Mouse (Mus musculus) cortical plate, adult 2 months (tissue): ENCODE results near the gene Tubgcp6. TPM values are rescaled to one million over a fixed set of nuclear protein-coding genes. Genes with fewer than 3 reads are reported as not detected.

Source experiments
- H3K27ac ChIP-seq: fragments of 200-500 bp; 2 replicates; pipeline ENCODE4 v1.5.1; 2012; ENCODE audit warnings: low read length, control low read depth, inconsistent platforms; ENCODE audit not compliant: insufficient read depth
- H3K4me1 ChIP-seq: fragments of 200-500 bp; 2 replicates; pipeline ENCODE4 v1.6.1; 2011; ENCODE audit warnings: low read length; ENCODE audit not compliant: control insufficient read depth, insufficient read depth
- H3K4me3 ChIP-seq: fragments of 200-500 bp; 2 replicates; pipeline ENCODE4 v1.5.1; 2011; ENCODE audit warnings: mild to moderate bottlenecking, low read length, control low read depth; ENCODE audit not compliant: insufficient read depth
- CTCF ChIP-seq: fragments of 200-500 bp; IDR thresholded peaks from 2 replicates; pipeline ENCODE4 v1.5.1; 2011; ENCODE audit warnings: mild to moderate bottlenecking, control low read depth, low read length; ENCODE audit not compliant: insufficient read depth; ENCODE audit errors: extremely low read depth
- POLR2A ChIP-seq: fragments of 200-500 bp; IDR thresholded peaks from 2 replicates; pipeline ENCODE4 v1.6.1; 2011; ENCODE audit warnings: mild to moderate bottlenecking, low read length, control low read depth; ENCODE audit not compliant: insufficient read depth; ENCODE audit errors: extremely low read depth
- polyA plus RNA-seq: library from polyadenylated mRNA; depleted of rRNA; stranded (reverse); fragments of >200 nt; gene quantifications from 2 replicates; pipeline ENCODE4 v1.2.3, GENCODE M21; 2012

The Tubgcp6 gene
- polyA plus RNA-seq, 1 experiment: 31.8 TPM

DNA sequence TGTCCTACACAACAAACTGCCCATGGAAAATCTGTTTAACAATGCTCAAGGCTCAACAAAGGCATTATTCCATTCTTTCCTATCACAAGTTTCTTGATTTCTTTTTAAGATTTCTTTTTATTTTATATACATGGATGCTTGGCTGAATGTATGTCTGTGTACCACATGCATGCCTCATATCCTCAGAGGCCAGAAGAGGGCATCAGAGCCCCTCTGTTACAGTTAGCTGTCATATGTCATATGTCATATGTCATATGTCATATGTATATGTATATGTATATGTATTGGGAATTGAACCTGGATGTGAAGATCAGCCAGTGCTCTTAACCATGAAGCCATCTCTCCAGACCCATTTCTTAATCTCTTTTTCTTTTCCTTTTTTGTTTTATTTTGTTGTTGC, 4.9 kb downstream of the Tubgcp6 start:
- peaks cover 11% of the 10 kb centered on the region for H3K4me1 ChIP-seq
- H3K27ac ChIP-seq: no peak overlapping the region
- no peak overlapping the region for H3K4me3 ChIP-seq
- no peak for TF ChIP-seq POLR2A
- TF ChIP-seq CTCF: no peak

DNA sequence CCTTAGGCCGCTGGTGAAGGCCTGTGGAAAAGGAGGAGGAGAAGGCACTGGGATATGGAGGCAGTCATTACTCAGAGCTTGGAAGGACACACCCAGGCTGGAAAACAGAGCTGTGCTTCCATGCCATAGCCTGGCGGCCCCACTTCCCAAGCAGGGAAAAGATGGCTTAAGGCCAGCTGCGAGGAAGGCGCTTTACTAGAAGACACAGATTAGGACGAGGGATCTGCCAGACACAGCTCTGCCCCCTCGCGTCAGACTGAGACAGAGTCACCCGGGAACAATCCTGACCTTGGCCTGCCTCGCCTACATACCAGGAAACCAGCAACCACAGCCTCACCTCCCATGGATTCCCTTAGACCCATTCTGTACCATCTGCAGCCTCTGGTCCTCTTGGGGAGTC, 12.8 kb downstream of the Tubgcp6 start:
- no peak overlapping the region for H3K27ac ChIP-seq
- H3K4me3 ChIP-seq: no peak overlapping the region
- no peaks in the 10 kb centered on the region for H3K4me1 ChIP-seq
- TF ChIP-seq POLR2A (no peak), CTCF (no peak)

DNA sequence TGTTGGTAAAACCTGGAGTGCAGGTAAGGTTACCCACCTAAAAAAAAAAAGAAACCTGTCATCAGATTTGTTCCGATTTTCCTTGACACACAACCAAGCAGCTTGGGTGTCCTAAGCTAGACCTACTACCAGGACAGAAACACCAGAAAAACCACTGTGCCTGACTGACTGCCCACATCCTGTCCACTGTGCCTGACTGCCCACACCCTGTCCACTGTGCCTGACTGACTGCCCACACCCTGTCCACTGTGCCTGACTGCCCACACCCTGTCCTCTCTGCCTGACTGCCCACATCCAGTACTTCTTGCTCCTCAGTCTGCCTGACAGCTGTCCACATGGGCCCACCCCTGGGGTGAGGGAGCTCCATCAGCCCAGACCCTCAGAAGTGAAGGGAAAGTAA, 15.9 kb downstream of the Tubgcp6 start:
- Histone ChIP-seq H3K27ac (no peak overlapping the region), H3K4me3 (no peak overlapping the region), H3K4me1 (no peaks in the 10 kb centered on the region)
- no peak for TF ChIP-seq CTCF
- TF ChIP-seq POLR2A: no peak

DNA sequence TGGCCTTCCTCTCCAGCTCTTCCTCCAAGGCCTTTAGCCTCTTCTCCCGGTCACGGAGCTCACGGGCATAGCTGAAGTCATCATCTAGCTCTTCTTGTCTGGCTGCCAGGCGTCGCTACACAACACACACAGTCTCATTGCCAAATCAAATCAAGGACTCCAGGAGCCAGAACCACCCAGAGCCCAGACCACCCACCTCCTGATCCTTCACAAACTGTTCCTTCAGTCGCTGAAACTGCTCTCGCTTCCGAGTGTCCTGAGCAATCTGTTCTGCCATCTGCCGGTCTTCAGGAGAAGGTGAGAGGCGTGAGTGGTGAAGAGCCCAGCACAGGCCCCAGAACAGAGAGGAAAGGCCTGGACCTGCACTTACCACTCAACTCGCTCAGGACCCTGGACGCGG, 16.8 kb downstream of the Tubgcp6 start:
- TF ChIP-seq POLR2A (no peak), CTCF (no peak)
- no peak overlapping the region for H3K27ac ChIP-seq
- H3K4me3 ChIP-seq: no peak overlapping the region
- H3K4me1 ChIP-seq: no peaks in the 10 kb centered on the region

DNA sequence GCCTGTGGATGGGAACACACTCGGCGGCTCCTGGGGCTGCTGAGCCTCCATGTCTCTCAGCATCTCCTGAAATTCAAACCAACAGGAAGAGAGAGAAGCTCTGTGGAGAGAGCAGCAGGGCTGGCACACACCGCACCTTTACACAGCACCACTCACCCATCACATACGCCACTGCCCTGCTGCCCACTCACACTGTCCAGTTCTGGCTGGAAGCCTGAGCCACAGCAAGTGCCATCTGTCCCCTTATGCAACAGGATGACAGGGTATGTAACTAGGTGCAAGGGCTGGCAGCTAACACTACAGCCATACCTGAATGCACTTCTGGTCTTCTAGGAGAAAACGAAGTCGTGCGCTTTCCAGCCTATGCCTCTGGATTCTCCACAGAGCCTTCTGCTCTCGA, 18.5 kb downstream of the Tubgcp6 start:
- Histone ChIP-seq H3K27ac (no peak overlapping the region), H3K4me3 (no peak overlapping the region), H3K4me1 (no peaks in the 10 kb centered on the region)
- TF ChIP-seq POLR2A: no peak
- TF ChIP-seq CTCF: no peak

DNA sequence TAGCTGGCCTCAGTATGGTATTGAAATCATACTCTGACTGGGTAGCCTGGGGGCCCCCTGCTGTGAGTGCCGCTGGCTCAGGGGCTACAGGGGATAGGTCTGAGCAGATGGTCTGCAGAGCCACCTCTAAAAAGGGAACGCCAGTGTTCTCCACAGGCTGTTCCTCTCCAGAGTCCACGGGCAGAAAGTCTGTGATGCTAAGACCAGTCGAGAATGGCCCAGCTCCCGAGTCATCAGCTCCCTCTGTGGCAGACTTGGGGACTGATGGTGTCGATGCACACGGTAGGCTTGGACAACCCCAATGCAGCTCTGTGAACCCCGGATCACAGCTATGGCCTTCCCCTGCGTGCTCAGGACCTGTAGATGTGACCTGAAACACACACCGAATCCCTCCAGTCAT, 19.0 kb downstream of the Tubgcp6 start:
- H3K4me1 ChIP-seq: no peaks in the 10 kb centered on the region
- no peak overlapping the region for H3K27ac ChIP-seq
- TF ChIP-seq POLR2A: no peak
- no peak for TF ChIP-seq CTCF
- H3K4me3 ChIP-seq: no peak overlapping the region

DNA sequence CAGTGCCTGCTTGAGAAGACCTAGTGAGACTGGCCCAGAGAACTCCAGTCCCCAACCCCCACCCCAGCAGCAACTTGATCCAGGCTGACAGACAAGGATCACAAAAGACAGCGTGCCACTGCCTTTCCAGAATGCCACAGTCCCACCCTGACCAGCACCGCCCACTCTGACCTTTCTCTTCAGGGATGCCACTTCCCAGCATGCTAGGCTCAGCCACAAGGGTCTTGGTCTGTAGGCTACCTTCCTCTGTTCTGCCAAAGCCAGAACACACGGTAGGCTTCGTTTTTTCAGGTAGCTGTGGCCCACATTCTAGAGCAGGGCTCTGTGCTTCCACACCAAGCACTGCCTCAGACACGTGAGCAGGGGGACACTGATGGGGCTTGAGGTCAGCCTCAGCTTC, 20.3 kb downstream of the Tubgcp6 start:
- Histone ChIP-seq H3K4me3 (no peak overlapping the region), H3K4me1 (no peaks in the 10 kb centered on the region), H3K27ac (no peak overlapping the region)
- TF ChIP-seq CTCF: no peak
- no peak for TF ChIP-seq POLR2A

DNA sequence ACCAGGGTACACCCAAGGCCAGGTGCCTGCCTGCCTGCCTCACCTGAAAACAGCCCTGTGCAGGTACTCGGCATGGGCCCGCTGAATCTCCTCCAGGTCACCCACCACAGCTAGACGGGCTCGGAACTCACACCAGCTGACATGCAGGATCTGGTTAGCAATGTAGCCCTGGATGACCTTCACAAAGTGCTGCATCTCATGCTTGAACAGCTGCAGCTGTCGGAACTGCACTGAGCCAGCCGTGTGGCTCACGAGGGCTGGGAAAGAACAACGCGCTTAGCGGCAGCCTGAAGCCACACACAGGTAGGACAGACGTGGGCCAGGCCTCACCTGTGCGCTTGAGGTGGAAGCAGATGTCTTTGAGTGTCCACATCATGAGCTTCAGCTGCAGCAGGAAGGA, 22.1 kb downstream of the Tubgcp6 start:
- TF ChIP-seq CTCF: no peak
- TF ChIP-seq POLR2A: 0 out of 2 replicates have a peak, but pooled peaks have one; percentile 6

DNA sequence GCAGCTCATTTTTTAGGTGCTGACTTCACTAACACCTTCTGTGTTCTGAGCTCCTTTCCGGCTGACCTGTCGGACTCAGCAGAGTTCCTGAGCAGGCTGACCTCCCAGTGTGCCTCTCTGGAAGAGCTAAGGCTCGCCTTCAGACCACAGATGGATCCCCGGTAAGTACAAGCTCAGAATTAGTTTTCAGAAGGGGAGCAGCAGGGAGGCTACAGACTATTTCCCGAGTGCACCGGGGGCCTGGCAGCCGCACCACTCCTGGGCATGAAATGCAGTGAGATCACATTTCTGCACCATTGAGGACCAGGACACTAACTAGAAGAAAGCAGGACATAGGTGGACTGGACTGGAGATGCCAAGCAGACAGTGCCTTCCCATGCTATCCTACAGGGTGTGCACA, 24.3 kb downstream of the Tubgcp6 start:
- Histone ChIP-seq H3K27ac (no peak overlapping the region), H3K4me3 (no peak overlapping the region), H3K4me1 (no peaks in the 10 kb centered on the region)
- TF ChIP-seq CTCF: no peak

More for the DNA sequence above, 22.1 kb downstream of the Tubgcp6 start:
- no peak overlapping the region for H3K4me3 ChIP-seq
- no peaks in the 10 kb centered on the region for H3K4me1 ChIP-seq
- no peak overlapping the region for H3K27ac ChIP-seq

DNA sequence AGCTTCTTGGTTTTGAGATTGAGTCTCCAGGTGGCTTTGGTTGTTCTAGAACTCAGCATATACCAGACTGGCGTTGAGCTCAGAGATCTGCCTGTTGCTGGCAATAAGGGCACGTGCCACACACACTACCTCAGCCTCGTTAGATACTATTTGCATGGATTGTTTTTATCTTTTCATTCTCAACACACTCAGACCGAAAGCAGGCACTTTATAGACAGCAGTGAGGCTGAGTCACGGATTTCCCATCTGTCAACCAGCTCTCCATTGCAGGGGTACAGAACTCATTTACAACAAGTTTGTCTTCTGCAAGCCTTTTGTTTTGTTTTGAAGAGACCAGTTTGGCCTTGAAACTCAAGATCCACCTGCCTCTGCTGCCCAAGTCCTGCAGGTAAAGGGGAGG, 25.5 kb downstream of the Tubgcp6 start:
- TF ChIP-seq POLR2A: no peak
- no peak for TF ChIP-seq CTCF
- Histone ChIP-seq H3K4me1 (no peaks in the 10 kb centered on the region), H3K27ac (no peak overlapping the region), H3K4me3 (no peak overlapping the region)

DNA sequence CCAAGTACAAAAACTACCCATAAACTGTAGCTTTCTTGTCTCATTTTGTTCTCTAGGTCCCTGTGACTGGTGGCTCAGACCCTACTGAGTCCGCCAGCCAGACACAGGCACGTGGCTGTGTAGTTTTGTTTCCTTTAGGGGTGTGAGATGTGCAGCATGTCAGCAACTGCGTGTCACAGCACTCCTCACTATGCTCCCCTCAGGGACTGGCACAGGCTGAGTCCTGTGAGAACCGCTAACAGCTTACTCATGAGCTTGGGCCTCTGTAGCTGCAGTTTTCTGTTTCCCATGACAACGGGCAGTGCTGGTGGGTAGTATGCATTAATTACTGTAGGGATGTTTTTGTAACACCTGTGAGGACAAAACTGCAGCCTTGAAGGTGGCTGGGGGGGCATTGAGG, 30.7 kb downstream of the Tubgcp6 start:
- TF ChIP-seq CTCF: no peak
- TF ChIP-seq POLR2A: no peak
- Histone ChIP-seq H3K4me1 (peaks cover 2% of the 10 kb centered on the region), H3K4me3 (no peak overlapping the region), H3K27ac (no peak overlapping the region)
